Mouse (Mus musculus) skeletal muscle tissue, adult 2 months (tissue): ENCODE data around the gene Slc37a1.
A peak's percentile ranks its signal among the peaks of the same experiment; 100 is the strongest.
"Not testable (repeated sequence)": the region's sequence is repeated elsewhere in the genome, so short reads cannot be mapped to it uniquely, and the experiment has no call there.

Experiments used
- DNase-seq: peaks from one replicate; pipeline ENCODE4 v3.0.0-alpha.2; 2012; ENCODE audit warnings: low read depth, low spot score

Gene Slc37a1

GRCm38 (mm10) chr17:31268016-31268415 lies 18.6 kb upstream of the Slc37a1 start:
- no peak for DNase-seq

- DNase-seq: no peak
Measured at GRCm38 (mm10) chr17:31269761-31270160, 16.8 kb upstream of the Slc37a1 start.

GRCm38 (mm10) chr17:31270246-31270645 lies 16.3 kb upstream of the Slc37a1 start:
- DNase-seq: no peak

GRCm38 (mm10) chr17:31270736-31271135 lies 15.9 kb upstream of the Slc37a1 start:
- not testable (repeated sequence) for DNase-seq

GRCm38 (mm10) chr17:31271136-31271851 lies 15.3 kb upstream of the Slc37a1 start:
- no peak for DNase-seq

GRCm38 (mm10) chr17:31272416-31273165 lies 14.0 kb upstream of the Slc37a1 start:
- DNase-seq: no peak

- DNase-seq: no peak
Measured at GRCm38 (mm10) chr17:31273631-31274030, 13.0 kb upstream of the Slc37a1 start.

- no peak for DNase-seq
Measured at GRCm38 (mm10) chr17:31275181-31275580, 11.4 kb upstream of the Slc37a1 start.

GRCm38 (mm10) chr17:31276207-31276921 lies 10.2 kb upstream of the Slc37a1 start:
- no peak for DNase-seq

GRCm38 (mm10) chr17:31276922-31277918 lies 9.4 kb upstream of the Slc37a1 start, which contains the start of gene Rsph1:
TSS of gene Rsph1 (minus strand) at chr17:31277383.
- DNase-seq: peak; percentile 86

- DNase-seq: no peak
Measured at GRCm38 (mm10) chr17:31277931-31278330, 8.7 kb upstream of the Slc37a1 start.

GRCm38 (mm10) chr17:31279541-31279940 lies 7.1 kb upstream of the Slc37a1 start:
- no peak for DNase-seq

- DNase-seq: no peak
Measured at GRCm38 (mm10) chr17:31280269-31280668, 6.3 kb upstream of the Slc37a1 start.

GRCm38 (mm10) chr17:31281830-31282686 lies 4.5 kb upstream of the Slc37a1 start:
- no peak for DNase-seq

- no peak for DNase-seq
Measured at GRCm38 (mm10) chr17:31282687-31283053, 3.9 kb upstream of the Slc37a1 start.

GRCm38 (mm10) chr17:31285867-31286266 lies 725 bp upstream of the Slc37a1 start:
- no peak for DNase-seq

GRCm38 (mm10) chr17:31287216-31287615 lies 624 bp downstream of the Slc37a1 start:
- no peak for DNase-seq

GRCm38 (mm10) chr17:31288999-31289726 lies 2.6 kb downstream of the Slc37a1 start:
- no peak for DNase-seq

- no peak for DNase-seq
Measured at GRCm38 (mm10) chr17:31290311-31290710, 3.7 kb downstream of the Slc37a1 start.
